Mouse (Mus musculus): ENCODE results near the gene Tufm. TPM values are rescaled to one million over a fixed set of nuclear protein-coding genes. Genes with fewer than 3 reads are reported as not detected.

Gene Tufm
- total RNA-seq, 2 experiments from 2014 or later: 78.7 to 84.1 TPM

Other genes starting within 250 kb of the Tufm start
- 10 to 100 TPM; 81.0 to 86.8 TPM for gene Sbk1, start 214.7 kb upstream of the Tufm start, total RNA-seq (2021)
- gene Lat, start 117.8 kb upstream of the Tufm start, total RNA-seq (2021): 1 to 10 TPM; 1.2 to 1.9 TPM
- 10 to 100 TPM; 81.4 to 86.6 TPM for gene Spns1, start 109.9 kb upstream of the Tufm start, total RNA-seq (2021)
- gene Nfatc2ip, start 90.6 kb upstream of the Tufm start, total RNA-seq (2021): 1 to 10 TPM; 6.0 to 6.9 TPM
- not detected for gene Cd19, start 72.5 kb upstream of the Tufm start, total RNA-seq (2021)
- 10 to 100 TPM; 14.2 to 15.2 TPM for gene Rabep2, start 58.6 kb upstream of the Tufm start, total RNA-seq (2021)
- gene Atp2a1, start 24.3 kb upstream of the Tufm start, total RNA-seq (2021): 1 to 10 TPM; 1.0 TPM
- gene Sh2b1, start 11.9 kb upstream of the Tufm start, total RNA-seq (2021): 10 to 100 TPM; 75.0 to 76.4 TPM
- gene Atxn2l, start 16.1 kb downstream of the Tufm start, total RNA-seq (2021): 100 to 1,000 TPM; 116 to 121 TPM
- gene Eif3c, start 79.0 kb downstream of the Tufm start, total RNA-seq (2021): 100 to 1,000 TPM; 180 to 184 TPM
- gene Apobr, start 97.6 kb downstream of the Tufm start, total RNA-seq (2021): under 1 TPM; 0.62 to 0.94 TPM
- gene Cln3, start 98.5 kb downstream of the Tufm start, total RNA-seq (2021): 10 to 100 TPM; 27.5 to 32.1 TPM
- gene Il27, start 107.6 kb downstream of the Tufm start, total RNA-seq (2021): not detected
- 1 to 10 TPM; 6.8 to 8.8 TPM for gene Nupr1, start 143.5 kb downstream of the Tufm start, total RNA-seq (2021)
- 10 to 100 TPM; 26.1 to 33.5 TPM for gene Sgf29, start 161.9 kb downstream of the Tufm start, total RNA-seq (2021)
- 10 to 100 TPM in 1 of 2 experiments, 1 to 10 TPM in 1; 9.5 to 11.6 TPM for gene Sult1a1, start 189.1 kb downstream of the Tufm start, total RNA-seq (2021)
- 100 to 1,000 TPM; 105 to 106 TPM for gene Bola2, start 208.0 kb downstream of the Tufm start, total RNA-seq (2021)
- gene Slx1b, start 208.4 kb downstream of the Tufm start, total RNA-seq (2021): 10 to 100 TPM; 17.3 to 17.4 TPM
- gene Coro1a, start 220.4 kb downstream of the Tufm start, total RNA-seq (2021): 100 to 1,000 TPM; 121 to 122 TPM

All from layer of hippocampus, adult 18-20 months (tissue).